Mouse (Mus musculus) layer of hippocampus, postnatal 10 days (tissue): ENCODE data around the gene Spon1. TPM values are rescaled to one million over a fixed set of nuclear protein-coding genes. Genes with fewer than 3 reads are reported as not detected.

Source experiments
- DNase-seq, 2 experiments: peaks; one replicate each; pipeline ENCODE4 v3.0.0; 2021; ENCODE audit warnings: low spot score in 2 of 2
- total RNA-seq, 2 experiments: library from RNA; stranded (reverse); gene quantifications; 2 replicates each; pipeline ENCODE4 v1.2.3; 2021

Gene Spon1
- total RNA-seq, 2 experiments from 2014 or later, result 59.1 to 64.4 TPM

- DNase-seq, result no peak
Measured at GRCm38 (mm10) chr7:114045814-114046213, 280.0 kb downstream of the Spon1 start.

- no peak for DNase-seq
Measured at GRCm38 (mm10) chr7:114053720-114054119, 287.9 kb downstream of the Spon1 start.

- no peak for DNase-seq
Measured at GRCm38 (mm10) chr7:114058166-114058565, 292.4 kb downstream of the Spon1 start.

GRCm38 (mm10) chr7:114058927-114059441 is 293.2 kb downstream of the Spon1 start:
- no peak for DNase-seq

- DNase-seq, result no peak
Measured at GRCm38 (mm10) chr7:114060445-114060844, 294.6 kb downstream of the Spon1 start.

GRCm38 (mm10) chr7:114062451-114062850 is 296.7 kb downstream of the Spon1 start:
- no peak for DNase-seq

- no peak for DNase-seq
Measured at GRCm38 (mm10) chr7:114063534-114063933, 297.7 kb downstream of the Spon1 start.

- DNase-seq, result no peak
Measured at GRCm38 (mm10) chr7:114063966-114064365, 298.2 kb downstream of the Spon1 start.

GRCm38 (mm10) chr7:114065407-114066185 is 299.8 kb downstream of the Spon1 start:
- no peak for DNase-seq

- DNase-seq, result peak; percentile 88 to 90
Measured at GRCm38 (mm10) chr7:114066529-114067178, 300.9 kb downstream of the Spon1 start.

- DNase-seq, result no peak
Measured at GRCm38 (mm10) chr7:114068956-114069533, 303.2 kb downstream of the Spon1 start.

GRCm38 (mm10) chr7:114069726-114070457 is 304.1 kb downstream of the Spon1 start:
- DNase-seq, result no peak

GRCm38 (mm10) chr7:114070458-114070840 is 304.7 kb downstream of the Spon1 start:
- DNase-seq, result no peak

GRCm38 (mm10) chr7:114071395-114071794 is 305.6 kb downstream of the Spon1 start:
- DNase-seq, result no peak

GRCm38 (mm10) chr7:114071851-114072616 is 306.2 kb downstream of the Spon1 start:
- no peak for DNase-seq

- no peak for DNase-seq
Measured at GRCm38 (mm10) chr7:114074133-114074532, 308.3 kb downstream of the Spon1 start.

- DNase-seq, result no peak
Measured at GRCm38 (mm10) chr7:114074595-114074994, 308.8 kb downstream of the Spon1 start.

GRCm38 (mm10) chr7:114079343-114079742 is 313.5 kb downstream of the Spon1 start:
- no peak for DNase-seq

- no peak for DNase-seq
Measured at GRCm38 (mm10) chr7:114080250-114080649, 314.5 kb downstream of the Spon1 start.

GRCm38 (mm10) chr7:114081633-114082420 is 316.0 kb downstream of the Spon1 start:
- no peak for DNase-seq
